Mouse (Mus musculus) frontal cortex, adult (tissue): ENCODE data around the gene Gamt.
"Not testable (repeated sequence)": the region's sequence is repeated elsewhere in the genome, so short reads cannot be mapped to it uniquely, and the experiment has no call there.

ENCODE experiments used
- ATAC-seq: cut with Nextera tagmentation; 2 replicates; pipeline ENCODE4 v1.9.2; 2017; ENCODE audit warnings: mild to moderate bottlenecking, moderate library complexity, mixed read lengths; ENCODE audit not compliant: low TSS enrichment

The Gamt gene

DNA sequence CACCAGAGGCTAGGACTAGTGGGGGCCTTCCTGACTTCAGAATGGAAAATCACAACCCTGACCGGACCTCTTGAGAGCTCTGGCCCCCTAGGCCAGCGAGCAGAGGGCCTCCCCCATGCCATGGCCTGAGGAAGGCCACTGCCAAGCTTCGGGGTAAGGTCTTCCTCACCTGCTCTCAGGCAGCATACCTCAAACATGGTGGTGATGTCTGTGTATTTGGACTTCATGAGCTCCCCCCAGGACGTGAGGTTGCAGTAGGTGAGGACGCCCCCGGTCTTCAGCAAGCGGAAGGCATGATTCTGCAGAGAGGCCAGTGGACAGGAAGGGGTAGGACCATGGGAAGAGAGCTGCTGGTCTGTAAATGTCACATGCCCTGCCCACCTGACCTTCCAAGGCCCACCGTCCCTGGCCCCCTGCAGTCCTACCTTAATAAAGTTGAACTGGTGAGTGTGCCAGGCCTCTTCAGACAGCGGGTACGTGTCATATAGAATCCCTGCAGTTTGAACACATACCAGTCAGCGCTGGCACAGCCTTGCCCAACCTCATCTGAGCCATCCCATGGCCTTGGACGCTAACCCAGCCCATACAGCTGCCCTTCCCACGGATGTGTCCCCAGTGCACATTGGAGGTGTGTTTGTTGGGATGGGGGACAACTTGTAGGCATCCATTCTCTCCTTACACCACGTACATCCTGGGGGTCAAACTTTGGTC is 1.9 kb downstream of the Gamt start:
- ATAC-seq: no peak

GRCm38 (mm10) chr10:80257936-80258335 is 2.9 kb downstream of the Gamt start:
- no peak for ATAC-seq

- no peak for ATAC-seq
Measured at GRCm38 (mm10) chr10:80255881-80256535, 4.8 kb downstream of the Gamt start.

DNA sequence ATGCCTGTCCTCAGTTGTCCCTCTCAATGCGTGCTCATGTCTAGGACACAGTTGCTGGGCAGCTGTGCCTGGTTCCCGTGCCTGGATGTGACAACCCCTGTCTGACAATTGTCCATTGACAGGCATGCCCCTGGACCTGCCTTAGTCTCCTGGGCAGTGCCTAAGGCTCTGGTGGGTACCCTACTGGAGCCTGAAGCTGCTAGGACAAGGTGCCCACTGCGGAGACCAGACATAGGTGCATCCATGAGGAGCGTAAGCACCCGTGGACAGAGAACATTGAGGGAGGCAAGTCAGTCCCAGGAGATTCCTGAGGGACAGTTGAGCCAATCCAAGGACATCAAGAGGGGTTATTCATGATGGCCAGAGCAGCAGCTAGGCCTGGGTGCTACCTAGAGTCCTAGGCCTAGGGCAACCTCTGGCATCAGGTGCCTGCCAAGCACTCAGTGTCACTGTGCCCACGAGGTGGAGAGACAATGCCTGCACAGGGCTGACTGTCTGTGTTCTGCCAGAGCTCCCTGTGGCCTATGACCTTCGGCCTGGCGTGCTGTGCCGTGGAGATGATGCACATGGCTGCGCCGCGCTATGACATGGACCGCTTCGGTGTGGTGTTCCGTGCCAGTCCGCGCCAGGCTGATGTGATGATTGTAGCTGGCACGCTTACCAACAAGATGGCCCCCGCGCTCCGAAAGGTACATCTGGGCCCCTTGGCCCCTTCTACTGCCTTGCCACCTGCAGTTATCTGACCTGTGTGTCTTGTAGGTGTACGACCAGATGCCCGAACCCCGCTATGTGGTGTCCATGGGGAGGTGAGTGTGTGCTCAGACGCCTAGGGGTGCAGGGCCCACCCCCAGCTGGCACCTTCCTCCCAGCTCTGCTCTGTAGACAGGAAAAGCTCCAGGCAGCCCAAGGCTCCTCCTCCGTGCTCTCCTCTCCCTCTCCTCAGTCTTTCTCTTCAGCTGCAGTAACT is 6.2 kb downstream of the Gamt start:
- no peak for ATAC-seq

GRCm38 (mm10) chr10:80253551-80253950 is 7.3 kb downstream of the Gamt start:
- ATAC-seq: no peak

GRCm38 (mm10) chr10:80252493-80253274 is 8.1 kb downstream of the Gamt start:
- no peak for ATAC-seq

DNA sequence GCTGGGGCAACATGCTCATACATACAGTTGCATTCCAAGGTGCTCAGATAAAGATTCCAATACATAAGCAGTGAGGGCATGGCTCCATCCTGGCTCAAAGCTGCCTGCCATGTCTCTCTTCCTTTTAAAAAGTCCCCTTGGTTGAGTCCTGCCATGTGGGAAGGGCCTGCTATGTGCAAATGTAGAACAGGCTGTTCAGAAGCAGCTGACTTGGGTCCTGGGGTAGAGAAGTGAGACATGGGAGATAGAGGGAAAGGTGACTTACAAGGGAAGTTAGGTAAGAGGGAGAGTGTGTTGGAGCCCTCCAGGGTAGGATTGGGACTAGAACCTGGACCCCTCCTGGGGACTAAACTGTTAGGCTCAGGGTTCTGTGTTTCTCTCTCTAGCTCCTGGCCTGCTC is 8.8 kb downstream of the Gamt start:
- ATAC-seq: no peak

GRCm38 (mm10) chr10:80250573-80250972 is 10.2 kb downstream of the Gamt start:
- no peak for ATAC-seq

- ATAC-seq: no peak
Measured at GRCm38 (mm10) chr10:80250059-80250458, 10.8 kb downstream of the Gamt start.

DNA sequence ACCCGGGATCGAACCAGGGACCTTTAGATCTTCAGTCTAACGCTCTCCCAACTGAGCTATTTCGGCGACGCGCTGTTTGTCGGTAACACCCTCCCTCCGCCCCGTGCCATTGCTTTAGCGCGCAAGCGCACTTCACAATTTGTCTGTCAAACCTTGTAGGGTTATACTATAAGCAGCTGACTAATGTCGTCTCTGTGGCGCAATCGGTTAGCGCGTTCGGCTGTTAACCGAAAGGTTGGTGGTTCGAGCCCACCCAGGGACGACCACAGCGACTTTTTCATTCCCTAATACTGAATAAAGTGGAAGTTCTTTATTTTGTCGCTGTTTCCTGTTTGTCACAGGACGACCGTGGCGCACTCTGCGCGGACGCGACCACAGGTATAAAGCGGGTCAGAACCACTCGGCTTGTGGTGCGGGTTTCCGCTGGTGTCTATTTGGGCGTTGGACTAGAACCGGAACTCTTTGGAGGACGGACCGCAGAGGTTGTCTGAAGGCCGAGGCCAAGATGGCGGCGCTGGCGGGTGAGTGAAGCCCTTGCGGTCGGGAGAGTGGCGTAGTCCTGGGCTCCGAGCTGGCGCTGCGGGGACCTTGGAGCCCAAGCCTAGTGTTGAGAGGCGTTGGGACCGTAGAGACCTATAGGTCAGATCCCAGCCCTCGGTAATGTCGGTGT is 11.7 kb downstream of the Gamt start, which contains the start of gene Ndufs7:
Gene Ndufs7 (plus strand): TSS at position 151 of the 670 bp plus-strand sequence.
- peak; percentile 75 for ATAC-seq

DNA sequence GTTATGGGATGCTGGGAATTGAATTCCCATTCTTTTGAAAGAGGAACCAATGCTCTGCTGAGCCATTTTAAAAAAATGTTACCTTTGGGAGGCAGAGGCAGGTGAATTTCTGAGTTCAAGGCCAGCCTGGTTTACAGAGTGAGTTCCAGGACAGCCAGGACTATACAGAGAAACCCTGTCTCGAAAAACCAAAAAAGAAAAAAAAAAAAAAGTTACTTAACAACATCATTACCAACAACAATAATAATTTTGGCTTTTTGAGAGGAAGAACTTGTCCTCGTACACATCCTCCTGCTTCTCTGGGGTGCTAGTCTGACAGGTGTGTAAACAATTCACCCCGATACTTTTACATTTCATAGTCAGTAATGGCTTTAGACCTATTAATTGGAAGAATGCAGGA is 12.4 kb downstream of the Gamt start:
- not testable (repeated sequence) for ATAC-seq

DNA sequence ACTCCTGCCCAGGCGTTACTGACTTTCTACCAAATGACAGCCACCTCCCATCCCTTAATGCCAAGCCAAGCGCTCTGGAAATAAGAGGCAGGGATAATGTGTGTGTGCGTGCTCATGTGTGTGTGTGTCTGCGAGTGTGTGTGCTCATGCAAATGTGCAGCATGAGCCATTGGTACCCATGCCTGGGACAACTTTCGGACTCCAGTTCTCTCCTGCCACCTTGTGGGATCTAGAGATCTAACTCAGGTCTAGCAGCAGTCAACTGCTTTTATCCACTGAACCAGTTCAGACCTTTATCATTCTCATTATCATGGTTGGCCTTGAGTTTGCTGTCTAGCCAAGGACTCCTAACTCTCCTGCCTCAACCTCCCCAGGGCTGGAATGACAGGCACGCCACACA is 13.0 kb downstream of the Gamt start:
- ATAC-seq: no peak

DNA sequence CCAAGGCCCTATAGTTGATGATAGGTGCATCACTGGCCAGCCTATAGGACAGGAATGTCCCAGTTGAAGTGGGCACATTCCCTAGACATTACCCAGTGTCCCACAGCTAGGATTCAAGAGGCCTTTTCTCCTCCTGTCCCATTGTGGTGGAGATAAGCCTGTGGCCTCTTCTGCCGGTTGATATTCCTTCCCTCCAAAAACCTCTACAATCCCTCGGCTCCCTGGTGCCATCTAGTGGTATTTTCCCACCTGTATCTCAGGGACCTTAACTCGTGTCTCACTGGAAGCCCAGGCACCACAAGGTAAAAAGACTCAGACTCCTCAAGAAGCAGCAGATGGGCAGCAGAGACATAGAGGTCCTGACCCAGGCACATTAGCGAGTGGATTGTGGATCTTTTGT is 15.2 kb downstream of the Gamt start:
- peak; percentile 42 for ATAC-seq

DNA sequence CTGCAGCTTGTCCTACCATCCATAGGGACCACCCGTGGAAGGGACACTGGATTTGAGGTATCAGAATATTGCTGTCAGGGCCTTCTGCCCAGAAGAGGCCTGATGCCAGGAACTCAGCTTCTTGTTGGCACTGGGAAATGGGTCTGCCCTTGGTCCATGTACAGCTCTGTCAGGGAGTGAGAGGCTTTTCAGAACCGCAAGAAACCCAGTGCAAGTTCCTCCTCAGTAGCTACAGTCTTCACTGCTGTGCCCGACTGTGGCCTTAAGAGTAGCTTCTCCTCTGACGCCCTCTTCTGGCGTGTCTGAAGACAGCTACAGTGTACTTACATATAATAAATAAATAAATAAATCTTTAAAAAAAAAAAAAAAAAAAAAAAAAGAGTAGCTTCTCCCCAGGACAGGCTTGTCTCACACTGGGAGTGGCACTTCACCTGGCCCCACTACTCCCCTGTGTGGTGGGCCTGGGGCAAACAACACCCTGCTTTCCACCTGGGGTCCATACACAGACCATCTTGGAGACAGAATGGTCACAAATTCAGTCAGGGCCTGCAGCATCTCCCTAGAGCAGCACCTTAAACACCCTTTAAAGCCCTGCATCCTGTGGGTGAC is 15.9 kb downstream of the Gamt start:
- no peak for ATAC-seq

DNA sequence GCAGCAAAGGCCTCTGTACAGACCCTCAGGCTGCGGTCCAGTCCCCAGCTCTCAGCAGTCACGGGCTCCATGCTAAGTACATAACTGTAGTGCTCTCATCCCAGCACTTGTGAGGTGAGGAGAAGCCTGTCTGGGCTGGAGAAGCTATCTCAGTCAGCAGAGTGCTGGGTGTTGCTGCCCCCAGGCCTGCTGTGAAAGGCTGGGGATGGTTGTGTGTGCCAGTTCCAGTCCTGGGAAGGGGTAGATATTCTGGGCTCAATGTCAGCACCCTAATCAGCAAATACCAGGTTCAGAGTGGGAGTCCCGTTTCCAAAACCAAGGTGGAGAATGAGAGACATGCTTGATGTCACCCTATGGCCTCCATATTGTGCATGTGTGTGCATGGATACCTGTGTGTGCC is 18.2 kb downstream of the Gamt start:
- no peak for ATAC-seq

DNA sequence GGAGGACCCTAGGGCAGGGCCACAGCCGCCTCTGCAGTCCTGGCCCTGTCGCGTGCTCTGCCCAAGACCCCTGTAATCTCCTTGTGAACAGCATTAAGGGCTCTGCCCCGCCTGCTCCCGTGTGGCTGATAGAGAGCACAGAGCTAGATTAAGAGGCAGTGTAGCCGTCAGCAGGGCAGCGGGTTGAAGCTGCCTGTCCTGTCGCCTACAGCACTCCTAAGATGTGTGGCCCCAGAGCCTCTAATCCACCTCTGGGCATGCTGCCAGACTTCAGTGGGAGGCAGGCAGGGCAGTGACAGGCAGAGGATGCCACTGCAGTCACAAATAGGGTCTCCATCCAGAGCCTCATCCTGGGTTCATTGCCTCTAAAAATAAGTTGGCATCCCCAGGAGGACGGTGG is 18.7 kb downstream of the Gamt start:
- no peak for ATAC-seq

DNA sequence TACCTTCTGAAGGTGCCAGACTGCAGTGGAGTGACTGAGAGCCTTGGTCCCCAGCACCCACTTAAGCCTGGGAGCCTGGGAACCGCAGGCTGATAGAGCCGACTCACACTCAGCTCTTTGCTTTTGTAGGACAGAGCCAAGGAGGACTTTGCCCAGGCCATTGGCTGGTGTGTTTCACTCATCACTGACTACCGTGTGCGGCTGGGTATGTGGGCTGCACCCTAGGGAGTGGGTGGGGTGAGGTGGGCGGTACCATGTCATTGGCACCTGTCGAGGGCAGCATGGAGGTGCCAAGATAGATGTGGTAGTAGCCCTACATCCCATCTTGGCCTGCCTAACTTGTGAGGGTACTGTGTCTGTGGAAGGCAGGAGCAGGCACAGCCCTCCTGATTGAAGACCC is 21.0 kb downstream of the Gamt start:
- ATAC-seq: no peak

DNA sequence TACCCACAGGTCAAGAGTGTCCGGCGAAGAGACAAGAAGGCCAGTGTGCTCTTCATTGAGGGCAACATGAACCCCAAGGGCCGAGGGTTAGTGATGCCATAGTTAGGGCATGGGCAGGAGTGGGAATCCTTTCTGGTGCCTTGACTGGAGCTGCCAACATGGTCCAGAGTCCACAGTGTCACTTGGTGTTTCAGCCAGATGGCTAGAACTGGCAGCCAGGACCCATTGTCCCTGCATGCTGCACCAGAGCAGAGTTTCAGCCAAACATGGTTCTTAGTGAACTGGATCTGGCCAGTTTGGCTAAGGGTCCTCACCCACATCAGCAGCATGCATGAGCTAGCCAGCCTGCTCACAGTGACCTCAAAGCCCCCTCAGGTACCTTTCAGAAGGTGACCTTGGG is 22.5 kb downstream of the Gamt start:
- ATAC-seq: no peak

- ATAC-seq: no peak
Measured at GRCm38 (mm10) chr10:80237020-80237419, 23.8 kb downstream of the Gamt start.

DNA sequence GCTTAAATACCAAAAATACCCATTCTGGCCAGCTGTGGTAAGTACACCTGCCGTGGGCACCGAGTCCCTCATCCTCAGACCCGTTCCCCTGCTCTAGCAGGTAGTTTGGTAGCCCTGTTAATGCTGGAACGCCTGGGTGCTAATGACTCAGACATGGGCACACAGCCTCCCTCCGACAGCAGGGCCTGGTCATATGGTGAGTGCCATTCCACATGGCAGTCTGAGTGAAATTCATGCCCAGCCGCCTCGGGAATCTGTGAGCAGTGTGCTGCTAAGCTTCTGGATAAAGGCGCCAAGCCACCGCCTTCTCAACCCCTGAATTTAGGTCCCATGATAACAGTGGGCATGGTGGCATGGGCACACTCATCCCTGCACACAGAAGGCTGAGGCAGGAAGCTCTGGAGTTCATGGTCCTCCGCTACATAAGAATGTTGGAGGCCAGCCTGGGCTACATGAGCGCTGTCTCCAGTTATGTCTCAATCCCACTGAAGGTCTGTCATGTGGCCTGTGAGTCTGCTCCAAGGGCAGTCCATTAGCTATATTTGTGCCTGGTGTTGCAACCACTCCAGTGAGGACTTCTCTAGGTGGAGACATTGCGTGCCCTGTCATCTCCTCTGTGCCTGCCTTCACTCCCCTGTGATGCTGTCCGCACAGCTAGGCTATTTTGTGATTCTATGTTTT is 24.5 kb downstream of the Gamt start:
- no peak for ATAC-seq
